Mouse (Mus musculus): ENCODE measurements at regions not wholly inside any gene's neighbourhood (a gene's known extent, or its start where the extent isn't known, plus 50 kb on each side); places are given as distances from the start of the nearest gene placed in this dataset.

- in situ Hi-C loops (cut with MboI, MseI) = loop anchor here (25.0 kb wide), 1 partner anchor 622 kb away; the partner anchor contains the start of gene Ccdc149
Observed at GRCm38 (mm10) chr5:51840638-51841329, 273.3 kb upstream of the Ppargc1a start.

- in situ Hi-C loops (cut with MboI, MseI) = loop anchor here (25.0 kb wide), 1 partner anchor 623 kb away; the partner anchor contains the start of gene Ccdc149
Observed at GRCm38 (mm10) chr5:51839292-51839691, 271.8 kb upstream of the Ppargc1a start.

- in situ Hi-C loops (cut with MboI, MseI) = loop anchor here (25.0 kb wide), 1 partner anchor 632 kb away; the partner anchor contains the start of gene Ccdc149
Observed at GRCm38 (mm10) chr5:51830551-51830950, 263.0 kb upstream of the Ppargc1a start.

- in situ Hi-C loops (cut with MboI, MseI) = loop anchor here (25.0 kb wide), 1 partner anchor 632 kb away; the partner anchor contains the start of gene Ccdc149
Observed at GRCm38 (mm10) chr5:51830015-51830414, 262.5 kb upstream of the Ppargc1a start.

- in situ Hi-C loops (cut with MboI, MseI) = loop anchor here (25.0 kb wide), 1 partner anchor 633 kb away; the partner anchor contains the start of gene Ccdc149
Observed at GRCm38 (mm10) chr5:51829606-51830005, 262.1 kb upstream of the Ppargc1a start.

- in situ Hi-C loops (cut with MboI, MseI) = loop anchor here (25.0 kb wide), 1 partner anchor 633 kb away; the partner anchor contains the start of gene Ccdc149
Observed at GRCm38 (mm10) chr5:51829020-51829419, 261.5 kb upstream of the Ppargc1a start.

GRCm38 (mm10) chr5:51826269-51826668 is 258.7 kb upstream of the Ppargc1a start:
- in situ Hi-C loops (cut with MboI, MseI) = loop anchor here (25.0 kb wide), 1 partner anchor 636 kb away; the partner anchor contains the start of gene Ccdc149

- in situ Hi-C loops (cut with MboI, MseI) = loop anchor here (25.0 kb wide), 1 partner anchor 637 kb away; the partner anchor contains the start of gene Ccdc149
Observed at GRCm38 (mm10) chr5:51825584-51826088, 258.1 kb upstream of the Ppargc1a start.

- in situ Hi-C loops (cut with MboI, MseI) = loop anchor here (25.0 kb wide), 1 partner anchor 638 kb away; the partner anchor contains the start of gene Ccdc149
Observed at GRCm38 (mm10) chr5:51824731-51825130, 257.2 kb upstream of the Ppargc1a start.

- in situ Hi-C loops (cut with MboI, MseI) = no loop called here
Observed at GRCm38 (mm10) chr5:51823657-51824056, 256.1 kb upstream of the Ppargc1a start.

- in situ Hi-C loops (cut with MboI, MseI) = no loop called here
Observed at GRCm38 (mm10) chr5:51816258-51816657, 248.7 kb upstream of the Ppargc1a start.

- in situ Hi-C loops (cut with MboI, MseI) = no loop called here
Observed at GRCm38 (mm10) chr5:51811728-51812127, 244.2 kb upstream of the Ppargc1a start.

GRCm38 (mm10) chr5:51801486-51801885 is 234.0 kb upstream of the Ppargc1a start:
- in situ Hi-C loops (cut with MboI, MseI) = no loop called here

- in situ Hi-C loops (cut with MboI, MseI) = no loop called here
Observed at GRCm38 (mm10) chr5:51799371-51800035, 232.0 kb upstream of the Ppargc1a start.

- in situ Hi-C loops (cut with MboI, MseI) = no loop called here
Observed at GRCm38 (mm10) chr5:51794097-51794496, 226.6 kb upstream of the Ppargc1a start.

GRCm38 (mm10) chr5:51792950-51793349 is 225.4 kb upstream of the Ppargc1a start:
- in situ Hi-C loops (cut with MboI, MseI) = no loop called here

GRCm38 (mm10) chr5:51788768-51789167 is 221.2 kb upstream of the Ppargc1a start:
- in situ Hi-C loops (cut with MboI, MseI) = no loop called here

- in situ Hi-C loops (cut with MboI, MseI) = no loop called here
Observed at GRCm38 (mm10) chr5:51783523-51783922, 216.0 kb upstream of the Ppargc1a start.

GRCm38 (mm10) chr5:51783099-51783498 is 215.6 kb upstream of the Ppargc1a start:
- in situ Hi-C loops (cut with MboI, MseI) = no loop called here

- in situ Hi-C loops (cut with MboI, MseI) = no loop called here
Observed at GRCm38 (mm10) chr5:51775502-51776145, 208.1 kb upstream of the Ppargc1a start.

- in situ Hi-C loops (cut with MboI, MseI) = no loop called here
Observed at GRCm38 (mm10) chr5:51771655-51772054, 204.1 kb upstream of the Ppargc1a start.

GRCm38 (mm10) chr5:51766111-51766510 is 198.6 kb upstream of the Ppargc1a start:
- in situ Hi-C loops (cut with MboI, MseI) = no loop called here

Data from T-helper 2 cell (primary cell).